Mouse (Mus musculus): Measurements from ENCODE around the gene Xylt1. TPM values are rescaled to one million over a fixed set of nuclear protein-coding genes. Genes with fewer than 3 reads are reported as not detected.
A peak's percentile ranks its signal among the peaks of the same experiment; 100 is the strongest.

Xylt1 gene
- 10 to 100 TPM; 47.1 to 51.7 TPM for total RNA-seq (2021)
- long read RNA-seq, experiment 1, full-length matches to known transcripts, result 2 of 9 reads
- long read RNA-seq, experiment 1, partial matches to known transcripts, result 0 of 9 reads
- long read RNA-seq, experiment 1, other reads (novel, unspliced or antisense), result 7 of 9 reads
- long read RNA-seq, experiment 2, partial matches to known transcripts, result 0 of 6 reads
- long read RNA-seq, experiment 2, other reads (novel, unspliced or antisense), result 5 of 6 reads

GRCm38 (mm10) chr7:117380418-117381187 is at the start of gene Xylt1:
Xylt1 (plus strand) TSS chr7:117380979.
- peak; percentile 77 to 79 for DNase-seq (ENCODE audit: low spot score in 2 of 2)

GRCm38 (mm10) chr7:117333936-117334335 is 46.8 kb upstream of the Xylt1 start:
- no peak for DNase-seq (ENCODE audit: low spot score in 2 of 2)

GRCm38 (mm10) chr7:117356316-117356715 is 24.5 kb upstream of the Xylt1 start:
- no peak for DNase-seq (ENCODE audit: low spot score in 2 of 2)

- DNase-seq (ENCODE audit: low spot score in 2 of 2), result no peak
Observed at GRCm38 (mm10) chr7:117357425-117358194, 23.2 kb upstream of the Xylt1 start.

- no peak for DNase-seq (ENCODE audit: low spot score in 2 of 2)
Observed at GRCm38 (mm10) chr7:117361281-117361680, 19.5 kb upstream of the Xylt1 start.

- DNase-seq (ENCODE audit: low spot score in 2 of 2), result no peak
Observed at GRCm38 (mm10) chr7:117362493-117362892, 18.3 kb upstream of the Xylt1 start.

GRCm38 (mm10) chr7:117368647-117369289 is 12.0 kb upstream of the Xylt1 start:
- no peak for DNase-seq (ENCODE audit: low spot score in 2 of 2)

GRCm38 (mm10) chr7:117369290-117369941 is 11.4 kb upstream of the Xylt1 start:
- DNase-seq (ENCODE audit: low spot score in 2 of 2), result no peak

GRCm38 (mm10) chr7:117375886-117376309 is 4.9 kb upstream of the Xylt1 start:
- peak; percentile 65 to 69 for DNase-seq (ENCODE audit: low spot score in 2 of 2)

- DNase-seq (ENCODE audit: low spot score in 2 of 2), result no peak
Observed at GRCm38 (mm10) chr7:117377138-117377537, 3.6 kb upstream of the Xylt1 start.

- no peak for DNase-seq (ENCODE audit: low spot score in 2 of 2)
Observed at GRCm38 (mm10) chr7:117380036-117380417, 752 bp upstream of the Xylt1 start.

GRCm38 (mm10) chr7:117381188-117381981 is 606 bp downstream of the Xylt1 start:
- DNase-seq (ENCODE audit: low spot score in 2 of 2), result no peak

- no peak for DNase-seq (ENCODE audit: low spot score in 2 of 2)
Observed at GRCm38 (mm10) chr7:117382006-117382405, 1.2 kb downstream of the Xylt1 start.

- peak; percentile 56 to 72 for DNase-seq (ENCODE audit: low spot score in 2 of 2)
Observed at GRCm38 (mm10) chr7:117383147-117383940, 2.6 kb downstream of the Xylt1 start.

- DNase-seq (ENCODE audit: low spot score in 2 of 2), result no peak
Observed at GRCm38 (mm10) chr7:117386376-117386775, 5.6 kb downstream of the Xylt1 start.

GRCm38 (mm10) chr7:117388284-117388988 is 7.7 kb downstream of the Xylt1 start:
- DNase-seq (ENCODE audit: low spot score in 2 of 2), result no peak

GRCm38 (mm10) chr7:117389048-117389447 is 8.3 kb downstream of the Xylt1 start:
- no peak for DNase-seq (ENCODE audit: low spot score in 2 of 2)

- DNase-seq (ENCODE audit: low spot score in 2 of 2), result no peak
Observed at GRCm38 (mm10) chr7:117392863-117393569, 12.2 kb downstream of the Xylt1 start.
